Mouse (Mus musculus) megakaryocyte, adult 5-6 weeks (primary cell): ENCODE measurements around the gene Gm20388. TPM values are rescaled to one million over a fixed set of nuclear protein-coding genes. Genes with fewer than 3 reads are reported as not detected.
"Not testable (repeated sequence)": the region's sequence is repeated elsewhere in the genome, so short reads cannot be mapped to it uniquely, and the experiment has no call there.

ENCODE experiments used
- ATAC-seq: 2 replicates; pipeline ENCODE4 v1.8.0; 2016; ENCODE audit warnings: mild to moderate bottlenecking, inconsistent platforms; ENCODE audit not compliant: poor library complexity, severe bottlenecking
- total RNA-seq, 2 experiments: library from RNA; stranded (forward) in 1 of 2; stranded (reverse) in 1 of 2; fragments of 153-499, 151-499 nt in 1 of 2; fragments of 221-1000, 200-1000 nt in 1 of 2; gene quantifications; 2 replicates each; pipeline versions ENCODE4 v1.2.3 to v1.2.4; 2015 to 2017

Gene Gm20388
- total RNA-seq, 2 experiments from 2014 or later: 7.6 to 15.5 TPM

- no peak for ATAC-seq
Observed at GRCm38 (mm10) chr8:123807852-123808573, 3897.4 kb downstream of the Gm20388 start.

- no peak for ATAC-seq
Observed at GRCm38 (mm10) chr8:123808671-123809070, 3898.0 kb downstream of the Gm20388 start.

- not testable (repeated sequence) for ATAC-seq
Observed at GRCm38 (mm10) chr8:123809342-123809741, 3898.7 kb downstream of the Gm20388 start.

- ATAC-seq: no peak
Observed at GRCm38 (mm10) chr8:123812227-123812626, 3901.6 kb downstream of the Gm20388 start.

GRCm38 (mm10) chr8:123813173-123813891 lies 3902.7 kb downstream of the Gm20388 start:
- no peak for ATAC-seq

GRCm38 (mm10) chr8:123813892-123814266 lies 3903.2 kb downstream of the Gm20388 start:
- no peak for ATAC-seq

- no peak for ATAC-seq
Observed at GRCm38 (mm10) chr8:123815325-123815724, 3904.7 kb downstream of the Gm20388 start.

GRCm38 (mm10) chr8:123816939-123817338 lies 3906.3 kb downstream of the Gm20388 start:
- ATAC-seq: no peak

- no peak for ATAC-seq
Observed at GRCm38 (mm10) chr8:123817747-123818146, 3907.1 kb downstream of the Gm20388 start.

- no peak for ATAC-seq
Observed at GRCm38 (mm10) chr8:123819683-123820610, 3909.3 kb downstream of the Gm20388 start.

- ATAC-seq: no peak
Observed at GRCm38 (mm10) chr8:123820780-123821179, 3910.1 kb downstream of the Gm20388 start.

GRCm38 (mm10) chr8:123823111-123823510 lies 3912.5 kb downstream of the Gm20388 start:
- no peak for ATAC-seq

GRCm38 (mm10) chr8:123823532-123824123 lies 3913.0 kb downstream of the Gm20388 start:
- no peak for ATAC-seq

GRCm38 (mm10) chr8:123826001-123826400 lies 3915.4 kb downstream of the Gm20388 start:
- ATAC-seq: no peak

- no peak for ATAC-seq
Observed at GRCm38 (mm10) chr8:123826758-123827157, 3916.1 kb downstream of the Gm20388 start.

- no peak for ATAC-seq
Observed at GRCm38 (mm10) chr8:123827523-123827922, 3916.9 kb downstream of the Gm20388 start.

- 0 out of 2 replicates have a peak, but pooled peaks have one; percentile 40 for ATAC-seq
Observed at GRCm38 (mm10) chr8:123832757-123833156, 3922.1 kb downstream of the Gm20388 start.

GRCm38 (mm10) chr8:123835451-123835850 lies 3924.8 kb downstream of the Gm20388 start:
- peak; percentile 77; the same call in 1 of the 2 replicates for ATAC-seq

- ATAC-seq: no peak
Observed at GRCm38 (mm10) chr8:123836354-123836753, 3925.7 kb downstream of the Gm20388 start.

- ATAC-seq: no peak
Observed at GRCm38 (mm10) chr8:123838496-123838895, 3927.9 kb downstream of the Gm20388 start.
